Mouse (Mus musculus) ovary, postnatal 36 days (tissue): ENCODE measurements at regions not wholly inside any gene's neighbourhood (a gene's known extent, or its start where the extent isn't known, plus 50 kb on each side); places are given as distances from the start of the nearest gene placed in this dataset.

Experiments used
- DNase-seq: peaks from one replicate; pipeline ENCODE4 v3.0.0; 2022; ENCODE audit warnings: low spot score, mixed read lengths

- no peak for DNase-seq
Measured at GRCm38 (mm10) chr3:21964438-21964837, 112.0 kb upstream of the Tbl1xr1 start.

- DNase-seq, result no peak
Measured at GRCm38 (mm10) chr3:21965556-21965955, 110.9 kb upstream of the Tbl1xr1 start.

- DNase-seq, result no peak
Measured at GRCm38 (mm10) chr3:21971731-21972130, 104.7 kb upstream of the Tbl1xr1 start.

- DNase-seq, result no peak
Measured at GRCm38 (mm10) chr3:21973153-21973552, 103.3 kb upstream of the Tbl1xr1 start.

DNA sequence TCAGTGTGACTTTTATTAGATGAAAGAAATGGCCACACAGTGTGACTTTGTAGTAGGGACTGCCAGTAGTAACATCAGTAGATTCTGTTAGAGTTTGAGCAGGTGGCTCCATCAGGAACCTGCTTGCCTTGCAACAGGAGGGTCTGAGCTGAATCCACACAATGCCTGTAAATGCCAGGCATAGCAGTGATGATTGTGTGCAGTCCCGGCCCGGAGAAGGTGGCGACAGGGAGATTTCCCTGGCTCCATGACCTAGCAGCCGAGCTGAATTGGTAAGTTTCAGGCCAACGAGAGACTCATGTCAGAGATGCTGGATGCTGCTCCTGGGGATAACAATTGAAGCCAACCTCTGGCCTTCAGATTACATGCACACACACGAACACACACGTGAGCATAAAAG, 102.8 kb upstream of the Tbl1xr1 start:
- DNase-seq, result no peak

DNA sequence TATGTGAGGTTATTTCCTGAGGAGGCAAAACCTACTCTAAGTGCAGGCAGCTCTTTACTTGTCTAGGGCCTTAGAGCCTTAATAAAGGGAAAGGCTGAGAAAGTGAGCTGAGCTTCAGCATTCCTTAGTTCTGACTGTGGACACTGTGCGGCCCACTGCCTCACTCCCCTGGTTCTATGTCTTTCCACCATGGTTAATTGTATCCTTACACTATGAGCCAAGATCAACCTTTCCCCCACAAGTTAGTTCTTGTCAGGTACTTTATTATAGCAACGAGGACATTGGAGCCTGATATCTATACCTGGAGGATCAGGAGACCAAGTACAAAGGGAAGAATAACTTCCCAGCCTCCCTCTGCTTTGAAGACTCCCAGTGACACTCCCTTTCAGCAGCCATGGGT, 101.7 kb upstream of the Tbl1xr1 start:
- DNase-seq, result no peak

GRCm38 (mm10) chr3:21977775-21978174, 98.7 kb upstream of the Tbl1xr1 start:
- DNase-seq, result no peak

- DNase-seq, result no peak
Measured at GRCm38 (mm10) chr3:21982991-21983390, 93.5 kb upstream of the Tbl1xr1 start.

DNA sequence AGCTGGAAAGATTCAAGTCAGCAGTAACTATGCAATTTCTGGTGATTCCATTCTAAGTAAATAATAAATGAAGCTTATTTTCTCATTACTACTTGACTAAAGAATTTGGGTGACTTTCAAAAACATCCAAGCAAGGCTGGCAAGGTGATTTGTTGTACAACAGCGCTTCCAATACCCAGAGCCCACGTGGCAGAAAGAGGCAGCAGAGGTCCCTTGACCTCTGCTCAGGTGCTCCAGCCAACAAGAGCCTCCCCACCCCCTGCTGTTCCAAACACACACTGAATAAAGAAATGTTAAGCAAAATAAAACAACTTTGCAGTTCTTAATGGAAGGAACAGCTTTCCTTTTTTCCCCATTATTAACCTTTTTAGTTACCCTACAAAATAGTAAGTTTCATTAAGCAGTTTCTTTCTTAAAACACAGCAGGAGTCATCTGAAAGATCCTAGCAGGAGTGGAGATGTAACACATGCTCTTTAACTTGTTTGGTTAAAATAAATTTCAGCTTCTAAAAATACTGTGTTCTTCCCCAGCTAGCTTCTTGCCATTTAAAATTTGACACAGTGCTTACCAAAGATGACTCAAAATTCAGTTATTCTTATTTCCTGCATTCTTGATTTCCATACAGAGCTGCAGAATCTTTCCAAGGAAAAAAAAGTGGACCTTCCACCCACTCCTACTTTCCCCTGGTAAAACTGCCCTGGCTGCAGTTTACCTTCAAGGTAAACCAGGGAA, 92.3 kb upstream of the Tbl1xr1 start:
- no peak for DNase-seq

- DNase-seq, result no peak
Measured at GRCm38 (mm10) chr3:21984807-21985206, 91.6 kb upstream of the Tbl1xr1 start.

DNA sequence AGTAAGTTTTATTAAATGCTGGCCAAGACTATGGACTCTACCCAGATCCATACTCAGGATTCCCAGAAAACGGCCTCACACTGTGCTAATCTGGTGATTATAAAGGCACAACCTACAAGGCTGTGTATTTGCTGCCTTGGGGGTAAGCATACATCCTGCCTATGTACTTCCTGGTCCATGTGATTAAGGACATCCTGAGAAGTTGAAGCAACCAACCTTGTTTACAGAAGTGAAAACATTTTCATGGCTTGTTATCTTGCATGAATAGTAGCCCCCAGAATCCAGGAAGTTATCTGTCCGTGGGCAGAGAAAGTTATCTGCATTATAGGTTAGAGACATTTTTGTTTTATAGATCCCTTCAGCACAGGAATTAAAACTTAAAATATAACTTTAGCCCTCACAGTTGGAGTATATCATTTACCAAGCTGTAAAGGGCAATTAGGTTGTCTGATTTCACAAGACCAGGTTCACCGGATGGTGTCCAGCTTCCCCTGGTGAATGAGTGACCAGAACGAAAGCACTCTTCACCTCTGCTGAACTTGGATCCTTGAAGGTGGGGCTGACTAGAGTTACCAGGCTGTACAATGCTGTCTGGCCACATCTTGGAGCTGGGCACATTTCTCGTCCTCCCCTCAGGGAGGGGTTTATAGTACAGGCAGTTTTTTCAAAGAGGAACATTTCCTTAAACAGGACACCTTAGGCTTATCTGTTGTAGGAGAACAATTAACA, 90.1 kb upstream of the Tbl1xr1 start:
- no peak for DNase-seq

DNA sequence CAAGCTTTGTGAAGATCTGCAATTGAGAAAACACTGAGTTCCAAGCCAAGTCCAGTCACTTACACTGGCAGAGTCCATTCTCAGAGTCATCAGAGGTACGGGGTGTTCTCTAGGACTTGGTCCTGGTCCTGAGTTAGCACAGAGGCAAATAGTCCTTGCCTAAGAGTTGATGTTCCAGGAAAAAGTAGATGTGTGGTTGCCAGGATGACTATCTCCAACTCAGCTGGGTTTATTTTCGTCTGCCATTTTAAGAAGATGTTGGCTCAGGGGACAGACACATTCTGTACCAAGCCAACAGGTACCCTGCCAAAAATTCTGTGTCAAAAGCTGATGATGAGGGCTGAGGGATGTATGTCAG, 89.6 kb upstream of the Tbl1xr1 start:
- DNase-seq, result no peak

DNA sequence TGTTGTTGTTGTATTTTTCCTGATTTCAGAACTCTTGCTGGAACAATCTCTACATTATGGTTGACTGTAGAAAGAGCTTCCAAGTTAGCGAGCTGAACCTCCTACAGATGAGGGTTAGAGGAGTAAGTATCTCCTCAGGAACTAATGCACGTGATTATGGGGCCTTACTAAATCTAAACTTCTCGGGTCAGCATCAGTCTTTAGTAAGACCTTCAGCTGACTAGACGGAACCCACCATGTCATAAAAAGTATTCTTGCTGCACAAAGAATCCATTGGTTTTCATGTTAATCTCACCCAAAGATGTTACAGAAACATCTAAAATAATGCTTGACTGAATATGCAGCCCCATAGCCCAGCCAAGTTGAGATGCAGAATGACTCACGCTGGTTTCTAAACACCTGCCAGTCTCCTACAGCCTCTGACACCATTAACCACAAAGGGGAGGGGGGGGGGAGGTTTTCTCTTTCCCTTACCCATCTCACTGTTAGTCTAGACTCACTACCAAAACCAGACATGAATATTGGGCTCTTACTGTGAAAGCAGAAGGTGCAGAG, 88.9 kb upstream of the Tbl1xr1 start:
- DNase-seq, result no peak

DNA sequence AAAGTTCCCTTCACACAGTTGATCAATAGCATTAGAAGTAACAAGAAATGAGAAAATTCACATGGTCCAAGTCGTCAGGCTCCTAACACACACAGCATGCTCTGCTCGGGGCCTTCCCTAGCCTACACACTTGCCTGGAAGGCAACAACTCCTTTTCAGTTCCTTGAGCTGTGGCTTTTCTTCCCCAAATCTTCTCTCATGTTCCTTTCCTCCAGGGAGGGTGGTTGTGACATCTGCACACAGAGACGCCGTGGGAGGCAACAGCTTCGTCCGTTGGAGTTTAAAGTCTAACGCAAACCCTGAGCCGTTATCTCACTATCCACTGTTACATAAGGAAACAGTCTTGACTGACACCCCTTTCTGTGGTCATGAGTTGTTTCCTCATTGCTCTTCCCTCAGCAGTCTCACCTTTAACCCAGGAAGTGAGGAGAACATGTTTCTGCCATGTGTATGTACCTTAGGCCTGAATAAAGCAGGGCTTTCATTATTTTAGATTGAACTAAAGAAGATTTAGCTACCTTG, 88.4 kb upstream of the Tbl1xr1 start:
- no peak for DNase-seq

DNA sequence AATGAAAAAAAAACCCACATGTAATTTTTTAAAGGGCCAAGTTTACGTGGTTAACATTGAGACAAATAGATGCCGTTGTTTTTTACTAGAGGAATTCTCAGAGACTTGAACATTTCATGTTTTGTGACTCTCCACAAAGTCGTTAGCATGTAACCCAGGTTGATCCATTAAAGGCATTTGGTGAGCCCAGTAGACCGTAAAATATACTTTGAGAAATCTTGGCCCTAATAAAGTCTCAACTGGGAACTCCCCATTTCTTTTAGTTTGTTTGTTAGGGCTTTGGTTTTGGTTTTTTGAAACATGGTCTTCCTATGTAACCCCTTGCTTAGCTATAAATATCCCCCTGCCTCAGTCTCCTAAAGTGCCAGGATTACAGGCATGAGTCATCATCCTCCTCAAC, 85.9 kb upstream of the Tbl1xr1 start:
- DNase-seq, result no peak

- DNase-seq, result no peak
Measured at GRCm38 (mm10) chr3:21991681-21992152, 84.7 kb upstream of the Tbl1xr1 start.

DNA sequence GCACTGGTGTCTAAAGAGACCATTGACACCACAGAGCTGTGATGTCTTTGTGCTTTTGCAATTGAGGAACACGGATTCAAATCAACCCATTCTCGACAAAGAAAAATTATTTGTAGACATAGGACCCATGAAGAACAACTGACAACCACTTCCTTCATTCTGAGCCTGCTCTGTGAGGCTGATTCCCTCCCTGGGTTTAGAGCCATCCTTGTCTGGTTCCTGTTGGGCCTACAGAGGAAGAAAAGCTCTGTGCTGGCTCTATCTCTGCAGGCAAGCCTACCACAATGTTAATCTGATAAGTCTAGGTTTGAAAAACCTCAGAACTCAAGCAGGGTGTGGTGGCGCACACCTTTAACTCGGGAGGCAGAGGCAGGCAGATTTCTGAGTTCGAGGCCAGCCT, 84.2 kb upstream of the Tbl1xr1 start:
- DNase-seq, result no peak

DNA sequence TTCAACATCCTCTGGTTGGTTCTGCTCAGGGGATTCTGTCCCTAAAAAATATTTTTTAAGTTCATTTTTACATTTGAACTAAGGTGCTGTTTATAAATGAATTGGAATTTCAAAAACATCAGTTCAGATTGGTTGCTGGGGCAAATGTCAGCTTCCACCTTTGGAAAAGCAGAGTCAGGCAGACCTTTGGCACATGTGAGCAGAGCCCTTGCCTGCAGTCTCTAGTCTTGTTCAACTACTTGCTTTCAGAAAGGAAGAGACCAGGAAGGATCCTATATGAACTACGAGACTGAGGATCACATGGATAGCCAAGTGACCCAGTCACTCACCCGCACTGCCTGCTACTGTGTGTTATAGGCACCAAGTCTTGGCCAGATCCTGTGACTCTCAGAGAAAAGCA, 82.5 kb upstream of the Tbl1xr1 start:
- no peak for DNase-seq

DNA sequence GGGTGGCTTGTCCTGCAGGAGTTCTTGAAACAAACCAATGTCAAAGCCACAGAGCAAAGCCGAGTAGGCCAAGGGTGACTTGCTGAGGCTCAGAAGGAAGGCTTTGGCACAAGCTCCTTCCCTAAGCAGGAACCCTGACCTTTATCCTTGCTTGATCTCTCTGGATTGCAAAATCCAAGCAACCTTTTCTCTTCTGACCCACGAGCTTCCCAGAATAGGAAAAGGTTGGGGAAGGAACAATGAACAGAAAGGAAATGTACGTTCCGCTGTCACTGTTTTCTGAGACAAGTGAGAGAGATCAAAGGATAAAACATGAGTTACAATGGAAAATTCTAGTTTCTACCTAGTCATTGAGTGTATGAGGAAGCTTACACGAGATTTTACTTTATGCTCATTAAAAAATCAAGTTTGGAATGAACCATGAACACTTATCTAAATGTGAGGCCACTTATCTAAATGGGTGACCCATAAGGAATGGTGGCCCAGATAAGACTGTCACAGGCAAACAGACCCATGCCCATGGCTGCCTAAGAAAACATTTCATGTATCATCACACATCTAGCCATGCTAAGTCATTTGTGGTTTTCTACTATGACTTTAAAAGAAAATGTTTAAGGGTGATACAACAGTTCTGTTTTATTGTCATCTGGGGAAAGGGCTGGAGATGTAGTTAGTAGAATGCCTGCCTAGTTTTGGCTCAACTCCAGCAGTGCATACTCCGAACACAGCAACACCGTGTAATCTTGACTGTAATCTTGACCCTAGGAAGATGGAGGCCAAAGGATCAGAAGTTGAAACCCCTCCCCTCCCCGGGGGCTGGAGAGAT, 80.7 kb upstream of the Tbl1xr1 start:
- DNase-seq, result no peak

DNA sequence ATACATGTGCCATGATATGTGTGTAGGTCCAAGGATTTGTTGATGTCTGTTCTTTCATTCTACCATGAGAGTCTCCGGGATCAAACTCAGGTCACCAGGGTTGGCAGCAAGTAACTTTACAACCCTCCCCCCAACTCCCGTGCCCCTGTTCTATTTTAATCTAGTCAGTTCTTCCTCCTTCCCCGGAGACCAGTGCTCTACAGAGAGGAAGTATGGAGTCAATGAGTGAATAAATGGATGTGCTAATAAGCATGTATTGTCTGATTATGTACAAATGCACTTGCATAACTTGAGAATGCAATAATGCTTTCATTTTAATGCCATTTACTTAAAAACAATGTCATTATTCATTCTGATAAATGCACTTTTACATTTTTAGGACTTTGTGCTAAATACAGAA, 79.1 kb upstream of the Tbl1xr1 start:
- DNase-seq, result no peak

- DNase-seq, result no peak
Measured at GRCm38 (mm10) chr3:22005456-22005855, 71.0 kb upstream of the Tbl1xr1 start.

DNA sequence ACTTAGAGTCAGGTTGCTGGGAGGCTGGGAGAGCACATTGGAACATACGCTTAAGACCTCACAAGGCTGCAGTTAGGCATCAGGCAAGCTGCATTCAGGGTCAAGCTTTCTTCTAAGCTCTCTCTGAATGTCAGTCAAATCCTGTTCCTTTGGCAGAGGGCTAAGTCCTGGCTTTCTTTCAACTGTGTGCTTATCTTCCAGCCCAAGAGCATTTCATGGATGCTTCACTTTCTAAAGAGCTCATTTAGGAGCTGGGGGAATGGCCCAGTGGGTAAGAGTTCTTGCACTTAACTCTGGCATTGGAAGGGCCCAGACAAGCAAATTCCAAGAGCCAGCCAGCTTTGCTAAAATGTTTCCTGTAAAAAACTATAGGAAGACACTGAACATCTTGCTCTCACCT, 70.3 kb upstream of the Tbl1xr1 start:
- DNase-seq, result no peak
